In genomic region chr4:120277255-120277928, GRCm38 (mm10) we compare ENCODE assay signal across 8 mouse cellular contexts. TPM values are rescaled to one million over a fixed set of nuclear protein-coding genes. Genes with fewer than 3 reads are reported as not detected.
DNase-seq lines count a peak whose midpoint lies in the region; ATAC-seq lines count a peak whose summit lies in the region.

No protein-coding gene starts in this region.

- H3K36me3 ChIP-seq in embryonic facial prominence, embryonic 10.5 days (replicated peaks), result no peaks in the 10 kb centered on the region
- no peaks in the 10 kb centered on the region for H3K36me3 ChIP-seq in heart, embryonic 16.5 days (ENCODE audit: control insufficient read depth, insufficient read depth)
- no peaks in the 10 kb centered on the region for H3K36me3 ChIP-seq in limb, embryonic 10.5 days

- no peak overlapping the region for H3K4me3 ChIP-seq in embryonic facial prominence, embryonic 10.5 days
- H3K4me3 ChIP-seq in heart, embryonic 16.5 days (ENCODE audit: low read length), result no peak overlapping the region
- H3K4me3 ChIP-seq in limb, embryonic 10.5 days, result no peak overlapping the region

- H3K9ac ChIP-seq in heart, embryonic 16.5 days (ENCODE audit: low read length), result peak overlapping the region; percentile 31; the same call in 1 of the 2 replicates

- no peaks in the 10 kb centered on the region for H3K9me3 ChIP-seq in embryonic facial prominence, embryonic 10.5 days
- H3K9me3 ChIP-seq in heart, embryonic 16.5 days (replicated peaks; ENCODE audit: control insufficient read depth, low read length), result no peaks in the 10 kb centered on the region
- no peaks in the 10 kb centered on the region for H3K9me3 ChIP-seq in limb, embryonic 10.5 days (replicated peaks)

- 49% methylated on average over 4 of the region's 4 CpGs for WGBS in embryonic facial prominence, embryonic 10.5 days
- WGBS in heart, embryonic 16.5 days, result 35% methylated on average over 4 of the region's 4 CpGs
- WGBS in limb, embryonic 10.5 days, result 45% methylated on average over 4 of the region's 4 CpGs

- no peak overlapping the region for H3K4me2 ChIP-seq in heart, embryonic 16.5 days (ENCODE audit: low read depth, low read length)

- peaks cover 28% of the 10 kb centered on the region for H3K4me1 ChIP-seq in embryonic facial prominence, embryonic 10.5 days
- H3K4me1 ChIP-seq in heart, embryonic 16.5 days (ENCODE audit: control insufficient read depth, insufficient read depth, low read length), result peaks cover 14% of the 10 kb centered on the region
- H3K4me1 ChIP-seq in limb, embryonic 10.5 days, result peaks cover 22% of the 10 kb centered on the region

- peaks cover 98% of the 10 kb centered on the region for H3K27me3 ChIP-seq in embryonic facial prominence, embryonic 10.5 days (replicated peaks; ENCODE audit: low read depth, poor library complexity, severe bottlenecking)
- H3K27me3 ChIP-seq in heart, embryonic 16.5 days (ENCODE audit: control insufficient read depth, insufficient read depth, low read length), result peaks cover 32% of the 10 kb centered on the region
- H3K27me3 ChIP-seq in limb, embryonic 10.5 days (ENCODE audit: low read depth, poor library complexity, severe bottlenecking), result peaks cover 100% of the 10 kb centered on the region

- no peak overlapping the region for H3K27ac ChIP-seq in embryonic facial prominence, embryonic 10.5 days (replicated peaks)
- H3K27ac ChIP-seq in heart, embryonic 16.5 days (ENCODE audit: low read length), result no peak overlapping the region
- no peak overlapping the region for H3K27ac ChIP-seq in limb, embryonic 10.5 days

- ATAC-seq in heart, embryonic 16.5 days (replicated peaks; ENCODE audit: extremely low read depth, insufficient read depth, low FRiP score), result peak; percentile 40; the same call in 1 of the 2 replicates
- ATAC-seq in megakaryocyte-erythroid progenitor cell, adult 5-6 weeks (replicated peaks; ENCODE audit: low FRiP score, low TSS enrichment, poor library complexity, severe bottlenecking), result no peak

- DNase-seq in cerebellum, postnatal 25 days, result peak; percentile 31 to 33
- DNase-seq in cerebellum, postnatal 4 days (ENCODE audit: low spot score in 2 of 2), result no peak
- DNase-seq in embryonic facial prominence, embryonic 10.5 days (ENCODE audit: low spot score), result peak; percentile 43
- DNase-seq in limb, embryonic 10.5 days (ENCODE audit: low spot score), result peak; percentile 54
- DNase-seq in skeletal muscle tissue, adult 2 months (ENCODE audit: low read depth, low spot score), result peak; percentile 98
- no peak for DNase-seq in thymus, postnatal 0 days (ENCODE audit: low spot score)

RNA-seq across cellular contexts. Expression of gene Foxo6, which starts 9.8 kb away (rescaled TPM):
- 0.05 and 0.21 TPM in 2 replicates for polyA plus RNA-seq in embryonic facial prominence, embryonic 10.5 days (2016; fragmentation: Nextera tagmentation; extraction: Ambion mirVana)
- polyA plus RNA-seq in heart, embryonic 16.5 days (2015; fragmentation: Nextera tagmentation; extraction: Ambion mirVana), result 0.11 and 0.12 TPM in 2 replicates
- polyA plus RNA-seq in limb, embryonic 10.5 days (2016; fragmentation: Nextera tagmentation; extraction: Ambion mirVana), result not detected in 2 replicates
- not detected in 2 replicates for total RNA-seq in megakaryocyte-erythroid progenitor cell, adult 5-6 weeks (2014; fragmentation: Nextera tagmentation)
- total RNA-seq in megakaryocyte-erythroid progenitor cell, adult 5-6 weeks (2017), result 0.27 TPM in 1 of 2 replicates, not detected in the other
- not detected in 2 replicates for polyA plus RNA-seq in thymus, postnatal 0 days (2015; fragmentation: Nextera tagmentation; extraction: Ambion mirVana)

Comparison
In these comparisons a context has a peak if more than half of its experiments do, and no peak if none do; other contexts are left out.
1. DNase-seq: peak in cerebellum, postnatal 25 days (2 of 2), embryonic facial prominence, embryonic 10.5 days (single experiment), limb, embryonic 10.5 days (single experiment) and skeletal muscle tissue, adult 2 months (single experiment); none in cerebellum, postnatal 4 days (0 of 2) and thymus, postnatal 0 days (single experiment).